Mouse (Mus musculus) 3134 (cell line): ENCODE results near the gene Arhgap45.

ENCODE experiments used
- DNase-seq: peaks from one replicate; pipeline ENCODE4 v3.0.0-alpha.2; 2011; ENCODE audit warnings: low spot score; ENCODE audit not compliant: insufficient read length; ENCODE audit errors: extremely low read depth

Gene Arhgap45

GRCm38 (mm10) chr10:80077312-80077711 lies 60.9 kb downstream of the Arhgap45 start:
- no peak for DNase-seq

GRCm38 (mm10) chr10:80078366-80078765 lies 61.9 kb downstream of the Arhgap45 start:
- DNase-seq, result no peak

- no peak for DNase-seq
Observed at GRCm38 (mm10) chr10:80080396-80081070, 64.1 kb downstream of the Arhgap45 start.
